Mouse (Mus musculus) embryonic facial prominence, embryonic 13.5 days (tissue): ENCODE data around the gene Anks1b. TPM values are rescaled to one million over a fixed set of nuclear protein-coding genes. Genes with fewer than 3 reads are reported as not detected.

Experiments
- ATAC-seq: fragments of 200-750 bp; cut with Nextera tagmentation; 2 replicates; pipeline ENCODE4 v1.8.0; 2017; ENCODE audit warnings: low read depth; ENCODE audit not compliant: insufficient number of reproducible peaks, insufficient read depth, low FRiP score, low TSS enrichment
- H3K27ac ChIP-seq: fragments of 300-500 bp; sonication (generic); 2 replicates; pipeline ENCODE4 v1.5.1; 2015; ENCODE audit warnings: moderate library complexity, mild to moderate bottlenecking, inconsistent platforms
- H3K27me3 ChIP-seq: fragments of 300-500 bp; sonication (generic); 2 replicates; pipeline ENCODE4 v1.6.1; 2015; ENCODE audit warnings: mild to moderate bottlenecking, inconsistent platforms
- H3K36me3 ChIP-seq: fragments of 300-500 bp; sonication (generic); 2 replicates; pipeline ENCODE4 v1.6.1; 2015; ENCODE audit warnings: mild to moderate bottlenecking, inconsistent platforms
- H3K4me1 ChIP-seq: fragments of 300-500 bp; sonication (generic); 2 replicates; pipeline ENCODE4 v1.6.1; 2015; ENCODE audit warnings: inconsistent platforms
- H3K4me2 ChIP-seq: fragments of 300-500 bp; sonication (generic); 2 replicates; pipeline ENCODE4 v1.6.1; 2015; ENCODE audit warnings: moderate library complexity, mild to moderate bottlenecking, inconsistent platforms
- H3K4me3 ChIP-seq: fragments of 300-500 bp; sonication (generic); 2 replicates; pipeline ENCODE4 v1.5.1; 2015; ENCODE audit warnings: mild to moderate bottlenecking, inconsistent platforms
- H3K9ac ChIP-seq: fragments of 300-500 bp; sonication (generic); 2 replicates; pipeline ENCODE4 v1.6.1; 2015; ENCODE audit warnings: mild to moderate bottlenecking, inconsistent platforms
- H3K9me3 ChIP-seq: fragments of 300-500 bp; sonication (generic); 2 replicates; pipeline ENCODE4 v1.6.1; 2016; ENCODE audit warnings: inconsistent platforms
- WGBS: fragments of 180-500 bp; shearing (Covaris S2); methylation state at CpG from one replicate; pipeline ENCODE4 v1.1.7; 2015; ENCODE audit warnings: mixed read lengths; 5-methylcytosine and 5-hydroxymethylcytosine counted together
- polyA plus RNA-seq: library from polyadenylated mRNA; unstranded; fragments of >200 nt; fragmentation: Nextera tagmentation; extraction: Ambion mirVana; gene quantifications from 2 replicates; pipeline ENCODE4 v1.2.1, GENCODE M21; 2015

Gene Anks1b
- polyA plus RNA-seq, 1 experiment from 2014 or later: 1.5 TPM

DNA sequence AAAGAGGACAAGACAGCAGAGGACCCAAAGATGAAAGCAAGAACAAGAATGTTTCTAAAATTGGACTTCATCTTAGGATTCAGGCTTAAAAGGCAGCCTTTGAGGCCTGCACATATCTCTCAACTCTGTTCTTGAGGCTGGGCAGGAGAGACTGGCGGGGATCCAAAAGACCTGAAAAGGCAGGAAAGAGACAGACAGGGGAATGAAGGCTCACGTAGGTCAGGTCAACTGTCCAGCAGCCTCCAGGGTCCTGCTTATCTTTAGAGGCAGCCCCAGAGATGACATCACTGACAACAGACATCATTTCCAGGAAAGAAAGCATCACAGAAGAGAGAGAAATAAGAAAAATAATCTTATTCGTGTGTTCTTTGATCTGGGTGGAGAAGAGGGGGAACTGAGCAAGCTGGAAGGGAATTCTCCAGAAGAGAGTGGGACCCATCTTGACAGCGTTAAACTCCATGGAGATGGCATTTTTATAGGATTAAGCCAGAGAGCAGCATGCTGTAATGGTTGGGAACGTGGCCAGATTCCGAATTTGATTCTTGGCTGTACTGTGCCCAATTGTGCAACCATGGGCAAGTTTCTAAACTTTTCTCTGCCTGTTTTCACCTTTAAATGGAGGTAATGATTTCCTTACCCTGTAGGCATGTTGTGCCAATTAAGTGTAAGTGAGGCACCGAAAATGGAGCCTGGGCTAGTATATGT is 784.3 kb downstream of the Anks1b start:
- ATAC-seq: no peak
- H3K4me1 ChIP-seq: peaks cover 8% of the 10 kb centered on the region
- H3K9ac ChIP-seq: no peak overlapping the region
- H3K27me3 ChIP-seq: no peaks in the 10 kb centered on the region
- no peak overlapping the region; the same call in 1 of the 2 replicates for H3K27ac ChIP-seq
- no peak overlapping the region for H3K4me2 ChIP-seq
- no peak overlapping the region for H3K4me3 ChIP-seq
- no peaks in the 10 kb centered on the region for H3K9me3 ChIP-seq
- H3K36me3 ChIP-seq: no peaks in the 10 kb centered on the region
- WGBS: 43% methylated on average over 7 of the region's 7 CpGs

GRCm38 (mm10) chr10:90666746-90667145 is 793.4 kb downstream of the Anks1b start:
- no peak for ATAC-seq
- Histone ChIP-seq H3K9me3 (peaks cover 5% of the 10 kb centered on the region; the same call in 1 of the 2 replicates), H3K9ac (no peak overlapping the region), H3K36me3 (no peaks in the 10 kb centered on the region), H3K4me1 (no peaks in the 10 kb centered on the region), H3K4me3 (no peak overlapping the region), H3K4me2 (no peak overlapping the region), H3K27ac (no peak overlapping the region), H3K27me3 (no peaks in the 10 kb centered on the region)
- 84% methylated on average over 2 of the region's 2 CpGs for WGBS

DNA sequence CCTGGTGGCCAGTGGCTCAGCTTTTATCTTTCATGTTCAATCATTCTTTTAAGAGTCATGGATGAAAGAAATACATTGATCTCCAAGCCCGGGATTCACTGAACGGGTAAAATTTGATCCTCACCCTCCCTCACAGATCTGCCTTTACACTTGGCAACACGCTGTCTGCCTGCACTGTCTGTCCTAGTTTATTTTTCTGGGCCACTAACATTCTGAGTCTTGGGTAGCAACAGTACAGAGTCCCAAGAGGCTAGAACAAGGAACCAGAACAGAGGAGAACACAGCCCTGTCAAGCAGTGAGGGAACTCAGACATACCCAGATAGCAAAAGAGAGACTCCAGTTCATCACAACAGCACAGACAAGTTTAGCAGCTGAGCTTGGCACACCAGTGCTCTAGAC is 797.0 kb downstream of the Anks1b start:
- H3K36me3 ChIP-seq: no peaks in the 10 kb centered on the region
- WGBS: 82% methylated on average over 3 of the region's 3 CpGs
- no peaks in the 10 kb centered on the region for H3K27me3 ChIP-seq
- H3K4me3 ChIP-seq: no peak overlapping the region
- peaks cover 5% of the 10 kb centered on the region; the same call in 1 of the 2 replicates for H3K9me3 ChIP-seq
- no peak for ATAC-seq
- H3K27ac ChIP-seq: no peak overlapping the region
- peaks cover 6% of the 10 kb centered on the region; the same call in 1 of the 2 replicates for H3K4me1 ChIP-seq
- H3K9ac ChIP-seq: no peak overlapping the region
- H3K4me2 ChIP-seq: no peak overlapping the region

DNA sequence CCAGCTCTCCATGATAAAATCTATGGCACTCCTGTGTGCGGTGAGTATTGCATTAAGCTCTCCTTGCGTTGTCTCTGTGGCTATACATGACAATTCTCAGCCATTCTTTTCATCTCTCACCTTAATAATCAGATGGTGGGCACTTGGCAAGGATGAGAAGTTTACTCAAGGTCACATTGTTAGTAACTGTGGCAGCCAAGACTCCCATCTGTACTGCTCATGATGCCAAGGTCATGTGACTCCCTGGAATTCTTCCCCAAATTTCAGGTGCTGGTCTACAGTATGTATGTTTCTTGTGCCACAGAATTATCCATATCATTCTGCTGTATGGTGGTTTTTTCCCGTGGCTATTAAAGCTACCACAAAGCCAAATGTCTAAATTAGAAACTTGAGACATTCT is 798.8 kb downstream of the Anks1b start:
- Histone ChIP-seq H3K4me1 (peaks cover 6% of the 10 kb centered on the region; the same call in 1 of the 2 replicates), H3K4me3 (no peak overlapping the region), H3K27ac (no peak overlapping the region), H3K9me3 (no peaks in the 10 kb centered on the region), H3K4me2 (no peak overlapping the region), H3K27me3 (no peaks in the 10 kb centered on the region), H3K9ac (no peak overlapping the region), H3K36me3 (no peaks in the 10 kb centered on the region)
- no peak for ATAC-seq
- WGBS: 83% methylated on average over 3 of the region's 3 CpGs

- Histone ChIP-seq H3K4me1 (peaks cover 6% of the 10 kb centered on the region; the same call in 1 of the 2 replicates), H3K4me3 (no peak overlapping the region), H3K27me3 (no peaks in the 10 kb centered on the region), H3K27ac (no peak overlapping the region), H3K36me3 (no peaks in the 10 kb centered on the region), H3K9me3 (no peaks in the 10 kb centered on the region), H3K4me2 (no peak overlapping the region), H3K9ac (no peak overlapping the region)
- WGBS: 65% methylated on average over 10 of the region's 10 CpGs
- no peak for ATAC-seq
Measured at GRCm38 (mm10) chr10:90674362-90674761, 801.1 kb downstream of the Anks1b start.

- Histone ChIP-seq H3K4me1 (peaks cover 6% of the 10 kb centered on the region; the same call in 1 of the 2 replicates), H3K4me3 (no peak overlapping the region), H3K9me3 (no peaks in the 10 kb centered on the region), H3K36me3 (no peaks in the 10 kb centered on the region), H3K27ac (no peak overlapping the region), H3K27me3 (no peaks in the 10 kb centered on the region), H3K9ac (no peak overlapping the region), H3K4me2 (no peak overlapping the region)
- ATAC-seq: no peak
- WGBS: 85% methylated on average over 3 of the region's 3 CpGs
Measured at GRCm38 (mm10) chr10:90677421-90677820, 804.1 kb downstream of the Anks1b start.

GRCm38 (mm10) chr10:90679713-90680470 is 806.6 kb downstream of the Anks1b start:
- ATAC-seq: no peak
- 63% methylated on average over 10 of the region's 10 CpGs for WGBS

GRCm38 (mm10) chr10:90683813-90684212 is 810.5 kb downstream of the Anks1b start:
- Histone ChIP-seq H3K9me3 (no peaks in the 10 kb centered on the region), H3K27ac (no peak overlapping the region), H3K27me3 (no peaks in the 10 kb centered on the region), H3K4me1 (no peaks in the 10 kb centered on the region), H3K9ac (no peak overlapping the region), H3K4me2 (no peak overlapping the region), H3K36me3 (no peaks in the 10 kb centered on the region), H3K4me3 (no peak overlapping the region)
- WGBS: 24% methylated on average over 3 of the region's 3 CpGs
- ATAC-seq: no peak

More at GRCm38 (mm10) chr10:90679713-90680470, 806.6 kb downstream of the Anks1b start:
- Histone ChIP-seq H3K4me3 (no peak overlapping the region), H3K27ac (no peak overlapping the region), H3K9me3 (no peaks in the 10 kb centered on the region), H3K4me1 (no peaks in the 10 kb centered on the region), H3K9ac (no peak overlapping the region), H3K36me3 (no peaks in the 10 kb centered on the region), H3K4me2 (no peak overlapping the region), H3K27me3 (no peaks in the 10 kb centered on the region)

DNA sequence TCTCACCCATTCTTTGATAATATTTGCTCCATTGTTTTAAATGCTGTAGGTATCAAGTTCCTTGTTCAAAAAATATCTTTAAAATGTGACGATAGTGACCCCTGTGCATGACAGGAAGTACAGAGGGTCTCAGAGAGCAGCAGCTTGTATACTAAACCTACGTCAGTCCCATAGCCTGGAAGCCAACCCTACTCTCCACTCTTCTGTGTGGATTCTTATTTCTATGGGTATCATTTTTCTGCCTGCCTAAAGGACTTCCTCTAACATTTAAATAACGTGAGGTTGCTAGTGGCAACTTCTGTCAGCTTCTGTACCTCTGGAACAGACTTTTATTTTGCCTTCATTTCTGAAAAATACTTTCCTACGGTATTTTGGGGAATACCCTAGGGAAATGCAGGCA is 812.1 kb downstream of the Anks1b start:
- Histone ChIP-seq H3K9me3 (no peaks in the 10 kb centered on the region), H3K27ac (no peak overlapping the region), H3K27me3 (no peaks in the 10 kb centered on the region), H3K4me1 (no peaks in the 10 kb centered on the region), H3K4me3 (no peak overlapping the region), H3K36me3 (no peaks in the 10 kb centered on the region), H3K4me2 (no peak overlapping the region), H3K9ac (no peak overlapping the region)
- 31% methylated on average over 4 of the region's 4 CpGs for whole genome bisulfite sequencing
- ATAC-seq: no peak

GRCm38 (mm10) chr10:90688153-90688552 is 814.8 kb downstream of the Anks1b start:
- Histone ChIP-seq H3K9ac (no peak overlapping the region), H3K27ac (no peak overlapping the region), H3K4me3 (no peak overlapping the region), H3K4me2 (no peak overlapping the region), H3K27me3 (no peaks in the 10 kb centered on the region), H3K9me3 (no peaks in the 10 kb centered on the region), H3K4me1 (no peaks in the 10 kb centered on the region), H3K36me3 (no peaks in the 10 kb centered on the region)
- no peak for ATAC-seq
- 82% methylated on average over 5 of the region's 5 CpGs for WGBS

GRCm38 (mm10) chr10:90688696-90689252 is 815.5 kb downstream of the Anks1b start:
- Histone ChIP-seq H3K4me3 (no peak overlapping the region), H3K27ac (no peak overlapping the region), H3K9ac (no peak overlapping the region), H3K36me3 (no peaks in the 10 kb centered on the region), H3K4me2 (no peak overlapping the region), H3K4me1 (no peaks in the 10 kb centered on the region), H3K27me3 (no peaks in the 10 kb centered on the region), H3K9me3 (no peaks in the 10 kb centered on the region)
- ATAC-seq: no peak
- WGBS: 58% methylated on average over 13 of the region's 13 CpGs
